Mouse (Mus musculus) CD8-positive naive resting alpha-beta T cell, adult 57 days (primary cell): ENCODE measurements around the gene Bicc1. TPM values are rescaled to one million over a fixed set of nuclear protein-coding genes. Genes with fewer than 3 reads are reported as not detected.

Experiments
- total RNA-seq: library from RNA; stranded (reverse); gene quantifications from one replicate; pipeline ENCODE4 v1.2.4, GENCODE M21; 2023

The Bicc1 gene
- total RNA-seq, result 0.28 TPM

DNA sequence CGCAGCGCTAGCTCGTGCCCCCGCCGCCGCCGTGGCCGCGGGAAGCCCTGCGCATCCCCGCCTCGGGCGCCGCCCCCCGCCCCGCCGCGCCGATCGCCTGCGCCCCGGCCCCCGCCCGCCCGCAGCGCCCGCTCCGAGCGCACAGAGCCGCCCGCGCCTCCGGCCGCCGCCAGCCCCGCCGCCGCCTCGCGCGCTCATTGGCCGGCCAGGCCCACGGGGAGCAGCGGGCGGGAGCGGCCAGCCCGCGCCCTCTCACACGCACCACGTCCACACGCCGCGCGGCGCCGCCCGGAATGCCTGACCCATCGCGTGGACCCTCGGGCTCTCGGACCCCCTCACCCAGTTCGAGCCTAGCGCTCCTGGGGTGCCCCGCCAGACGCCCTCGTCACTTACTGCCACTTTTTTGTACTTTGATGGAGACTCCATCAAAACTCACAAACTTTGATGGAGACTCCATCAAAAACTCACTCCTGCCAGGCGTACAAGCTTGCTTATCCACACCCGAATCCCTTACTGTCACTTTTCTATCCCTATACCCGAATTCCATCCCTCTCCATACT lies at the start of gene Bicc1:
Gene Bicc1 (minus strand): TSS at position 25 of the 560 bp plus-strand sequence.

Other genes with a start within 250 kb of the Bicc1 start
- 65.4 TPM for gene Tfam, start 78.6 kb upstream of the Bicc1 start, total RNA-seq
- 40.5 TPM for gene Ube2d1, start 125.6 kb upstream of the Bicc1 start, total RNA-seq
- 10.4 TPM for gene Cisd1, start 185.3 kb upstream of the Bicc1 start, total RNA-seq
- gene Ipmk, start 188.1 kb upstream of the Bicc1 start, total RNA-seq, result 17.8 TPM